Mouse (Mus musculus) heart, postnatal 36 days (tissue): ENCODE measurements around the gene Dscam. TPM values are rescaled to one million over a fixed set of nuclear protein-coding genes. Genes with fewer than 3 reads are reported as not detected.
A peak's percentile ranks its signal among the peaks of the same experiment; 100 is the strongest.

ENCODE experiments used
- DNase-seq, 2 experiments: peaks; one replicate each; pipeline ENCODE4 v3.0.0; 2021 to 2022
- intact Hi-C: fragments of 180-260 bp; cut with DNase I; formaldehyde crosslinking; loops from one replicate; pipeline ENCODE4 v1.15.1; 2025
- total RNA-seq, 2 experiments: library from RNA; stranded (reverse); gene quantifications; 2 replicates each; pipeline ENCODE4 v1.2.3; 2021

Dscam gene
- total RNA-seq, 2 experiments from 2014 or later = not detected

DNA sequence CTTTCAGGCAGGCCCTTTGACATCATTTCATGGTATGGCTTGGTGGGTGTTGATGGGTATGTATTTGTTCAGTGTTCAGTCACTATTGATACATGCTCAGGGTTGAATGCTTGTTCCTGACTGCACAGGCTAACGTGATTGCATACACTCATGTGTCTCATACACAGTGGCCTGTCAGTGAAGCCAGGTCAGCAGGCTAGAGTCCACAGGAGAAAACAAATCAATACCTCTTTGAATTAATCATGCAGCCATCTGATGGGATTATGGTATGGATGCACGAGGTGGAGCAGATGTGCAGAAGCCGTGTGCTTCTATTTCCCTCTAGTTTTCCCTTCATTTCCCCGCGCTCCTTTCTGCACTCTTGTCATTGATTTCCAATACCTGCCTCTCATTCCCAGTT is 143.7 kb downstream of the Dscam start:
- DNase-seq = no peak
- intact Hi-C loops = no loop called here

DNA sequence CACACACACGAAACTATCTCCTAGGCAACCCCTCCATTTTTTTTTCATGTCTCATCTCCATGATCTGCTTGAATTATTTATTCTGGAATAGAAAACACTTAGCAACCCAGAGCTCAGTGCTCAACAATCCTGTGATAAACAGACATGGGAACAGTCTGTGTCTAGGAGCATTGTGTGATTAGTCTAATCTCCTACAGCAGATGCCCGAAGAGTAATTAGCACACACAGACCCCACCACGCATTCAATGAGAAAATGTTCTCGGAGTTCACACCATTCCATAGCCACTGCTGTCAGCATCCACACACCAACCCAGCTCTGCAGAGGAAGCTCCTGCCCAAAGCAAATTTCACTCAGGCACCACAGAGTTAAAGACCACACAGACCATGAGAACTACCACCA is 146.1 kb downstream of the Dscam start:
- intact Hi-C loops = no loop called here
- DNase-seq = no peak

- intact Hi-C loops = no loop called here
- DNase-seq = no peak
These were observed 149.1 kb downstream of the Dscam start for GRCm38 (mm10) chr16:97021496-97021895.

GRCm38 (mm10) chr16:97018304-97018703 is 152.2 kb downstream of the Dscam start:
- intact Hi-C loops = loop anchor here (5.0 kb wide), 1 partner anchor 166 kb away; no protein-coding TSS in a partner anchor
- no peak for DNase-seq

- DNase-seq = no peak
- intact Hi-C loops = loop anchor here (5.0 kb wide), 1 partner anchor 165 kb away; no protein-coding TSS in a partner anchor
These were observed 153.3 kb downstream of the Dscam start for GRCm38 (mm10) chr16:97017171-97017738.

GRCm38 (mm10) chr16:97016244-97016850 is 154.2 kb downstream of the Dscam start:
- intact Hi-C loops = loop anchor here (5.0 kb wide), 1 partner anchor 164 kb away; no protein-coding TSS in a partner anchor

GRCm38 (mm10) chr16:97014343-97014742 is 156.2 kb downstream of the Dscam start:
- intact Hi-C loops = no loop called here
- DNase-seq = no peak

More at GRCm38 (mm10) chr16:97016244-97016850, 154.2 kb downstream of the Dscam start:
- no peak for DNase-seq

DNA sequence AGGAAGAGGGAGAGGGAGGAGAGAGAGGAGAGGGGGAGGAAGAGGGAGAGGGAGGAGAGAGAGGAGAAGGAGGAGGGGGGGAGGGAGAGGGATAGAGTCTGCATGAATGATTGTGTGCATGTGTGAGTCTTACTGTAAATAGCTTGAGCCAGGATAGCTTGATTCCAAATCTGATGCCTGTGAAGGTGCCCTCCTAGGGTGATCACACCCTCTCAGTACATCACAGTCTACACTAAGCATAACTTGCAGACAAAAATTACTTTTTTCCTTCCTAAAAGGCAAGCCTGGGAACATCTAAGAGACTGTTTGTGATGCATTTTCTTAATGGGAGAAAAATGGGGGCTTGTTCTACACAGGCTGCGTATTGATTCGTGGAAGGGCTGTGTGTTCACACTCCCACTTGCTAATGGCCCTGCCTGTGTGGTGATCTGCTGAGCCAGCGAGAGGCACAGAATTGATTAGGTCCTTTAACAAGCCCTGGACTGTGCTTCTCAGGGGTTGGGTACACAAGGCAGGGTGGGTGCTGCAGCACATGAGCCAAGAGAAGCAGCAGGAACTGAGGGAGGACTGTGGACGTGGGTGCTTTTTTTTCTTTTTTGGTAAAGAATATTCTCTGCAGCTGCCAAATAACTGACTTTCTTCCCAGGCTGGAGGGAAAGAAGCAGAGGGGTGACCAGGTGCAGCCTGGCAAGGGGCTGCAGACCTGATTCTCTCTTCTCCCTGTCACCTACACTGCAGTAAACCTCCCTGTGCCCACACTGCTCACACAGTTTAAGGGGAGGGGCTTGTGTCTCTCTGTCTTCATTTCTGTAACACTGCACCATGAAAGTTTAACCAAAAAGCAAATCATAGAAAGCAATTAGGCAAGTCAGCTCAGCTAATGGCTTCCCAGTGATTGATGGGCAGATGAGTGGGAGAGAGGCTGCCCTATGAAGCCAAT is 161.2 kb downstream of the Dscam start:
- intact Hi-C loops = no loop called here
- no peak for DNase-seq

GRCm38 (mm10) chr16:97007892-97008527 is 162.5 kb downstream of the Dscam start:
- intact Hi-C loops = no loop called here
- no peak for DNase-seq

DNA sequence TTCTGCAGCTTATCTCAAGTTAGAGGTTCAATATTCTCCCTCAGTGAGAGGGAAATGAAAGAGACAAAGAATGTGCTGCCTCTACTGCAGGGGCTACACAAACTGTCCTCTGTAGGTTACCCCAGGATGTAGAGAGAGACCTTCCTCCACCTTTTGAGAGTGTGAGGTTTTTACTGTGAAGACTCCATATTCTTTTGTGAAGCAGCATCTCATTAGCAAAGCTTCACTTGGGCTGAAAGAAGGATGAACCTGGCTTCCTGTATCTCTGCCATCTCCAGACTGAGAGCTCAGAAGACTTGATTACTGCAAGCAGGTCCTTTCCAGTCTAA is 163.7 kb downstream of the Dscam start:
- intact Hi-C loops = no loop called here
- DNase-seq = no peak

GRCm38 (mm10) chr16:97006041-97006853 is 164.3 kb downstream of the Dscam start:
- intact Hi-C loops = no loop called here
- no peak for DNase-seq

GRCm38 (mm10) chr16:97003965-97004364 is 166.6 kb downstream of the Dscam start:
- no peak for DNase-seq
- intact Hi-C loops = no loop called here

DNA sequence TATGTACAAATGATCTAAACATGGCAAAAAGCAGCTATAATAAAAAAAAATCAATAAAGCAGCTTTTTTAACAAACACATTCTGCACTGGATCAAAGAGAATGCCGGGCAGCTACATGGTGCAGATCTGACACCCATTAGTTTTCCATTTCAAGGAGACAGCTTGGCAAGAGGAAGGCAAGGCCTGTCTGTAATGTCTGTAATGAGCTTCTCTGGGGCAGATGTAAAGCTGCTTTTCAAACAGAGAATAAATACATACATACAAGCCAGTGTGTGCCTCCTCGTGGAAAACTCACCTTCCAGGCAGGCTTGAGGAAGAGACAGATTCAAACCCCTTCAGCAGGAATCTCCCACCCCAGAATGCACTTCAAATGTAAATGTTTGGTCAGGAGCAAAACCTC is 167.7 kb downstream of the Dscam start:
- no peak for DNase-seq
- intact Hi-C loops = no loop called here

GRCm38 (mm10) chr16:97002189-97002588 is 168.4 kb downstream of the Dscam start:
- DNase-seq = no peak
- intact Hi-C loops = no loop called here

GRCm38 (mm10) chr16:96996854-96997253 is 173.7 kb downstream of the Dscam start:
- peak; percentile 54 to 68 for DNase-seq
- intact Hi-C loops = no loop called here

DNA sequence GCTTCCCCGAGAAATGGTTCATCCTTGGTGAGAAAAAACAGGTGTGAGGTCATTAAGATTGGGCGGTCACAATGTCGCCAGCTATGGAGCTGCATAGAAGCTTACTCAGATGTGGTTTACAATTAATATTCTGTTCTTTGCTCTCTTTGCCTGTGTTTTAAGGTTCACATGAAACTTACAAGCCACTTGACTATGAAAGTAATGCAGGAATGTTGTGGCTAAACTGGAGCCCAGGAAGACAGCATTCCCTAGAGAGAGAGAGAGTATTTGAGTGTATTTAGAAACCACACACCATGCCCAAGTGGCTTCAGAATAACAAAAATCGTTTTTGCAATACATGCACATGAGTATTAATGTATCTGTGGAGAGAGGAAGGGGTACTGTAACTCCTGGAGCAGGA is 174.7 kb downstream of the Dscam start:
- intact Hi-C loops = no loop called here
- DNase-seq = no peak

DNA sequence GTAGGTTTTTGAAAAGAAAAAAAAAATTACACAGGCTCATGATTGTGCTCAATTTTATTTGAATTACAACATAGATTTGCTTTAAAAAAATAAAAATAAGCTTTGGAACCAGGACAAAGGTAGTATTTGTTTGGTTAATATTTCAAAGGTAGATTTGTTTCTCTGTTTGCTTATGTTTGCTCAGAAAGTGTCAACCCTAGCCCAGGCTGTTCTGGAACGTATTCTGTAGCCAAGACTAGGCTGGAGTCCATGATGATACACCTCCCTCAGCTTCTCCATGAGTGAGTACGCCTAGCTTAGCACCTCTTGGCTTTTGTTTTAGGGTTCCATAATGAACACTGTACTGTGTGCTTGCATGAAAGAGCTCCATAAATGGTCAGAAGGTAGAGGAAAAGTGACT is 183.2 kb downstream of the Dscam start:
- no peak for DNase-seq
- intact Hi-C loops = no loop called here

DNA sequence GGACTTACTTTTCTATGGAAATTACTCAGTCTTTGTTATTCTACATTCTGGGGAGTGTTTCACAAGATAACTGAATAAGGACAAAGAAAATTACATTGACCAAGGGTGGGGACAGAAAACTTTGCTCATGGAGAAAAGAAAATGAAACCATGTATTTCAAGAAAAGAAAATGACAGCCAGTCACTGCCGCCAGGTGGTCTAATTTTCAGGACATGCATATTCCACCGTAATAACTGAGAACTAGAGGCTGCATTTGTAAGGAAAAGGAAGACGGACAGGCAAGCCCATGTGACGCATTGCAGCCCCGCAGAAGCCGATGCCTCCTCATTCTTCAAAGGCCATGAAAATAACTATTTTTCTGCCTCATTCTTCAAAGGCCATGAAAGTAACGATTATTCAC is 197.3 kb downstream of the Dscam start:
- intact Hi-C loops = no loop called here
- DNase-seq = no peak

- intact Hi-C loops = no loop called here
- no peak for DNase-seq
These were observed 198.8 kb downstream of the Dscam start for GRCm38 (mm10) chr16:96971768-96972167.

DNA sequence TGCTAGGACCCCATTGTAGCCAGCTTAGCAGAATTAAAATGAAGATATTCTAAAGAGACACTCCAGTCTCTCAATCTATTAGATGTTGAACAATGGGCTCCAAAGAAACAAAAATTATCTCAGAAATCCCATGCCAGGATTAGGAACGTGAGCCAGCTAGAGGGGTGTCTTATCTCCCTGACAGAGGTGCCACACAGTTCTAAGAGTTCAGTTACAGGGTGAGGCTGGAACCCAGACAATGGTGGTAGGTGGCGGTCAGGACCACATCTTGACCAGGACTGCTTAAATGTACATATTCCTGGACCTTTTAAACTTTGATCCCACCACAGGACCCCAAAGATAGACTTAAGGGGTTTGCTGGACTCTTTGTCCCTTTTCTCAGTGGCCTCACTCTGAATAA is 200.1 kb downstream of the Dscam start:
- intact Hi-C loops = no loop called here
- no peak for DNase-seq
